Mouse (Mus musculus): ENCODE data around the gene Gm48552.
A peak's percentile ranks its signal among the peaks of the same experiment; 100 is the strongest.

Gene Gm48552

GRCm38 (mm10) chr10:81388505-81389055, at the start of gene Gm48552:
Gm48552 (plus strand) TSS chr10:81389005.
- no peak for DNase-seq (ENCODE audit: extremely low read depth, low read depth, low spot score)

- no peak for DNase-seq (ENCODE audit: extremely low read depth, low read depth, low spot score)
These were observed 48.1 kb upstream of the Gm48552 start for GRCm38 (mm10) chr10:81340551-81341332.

DNA sequence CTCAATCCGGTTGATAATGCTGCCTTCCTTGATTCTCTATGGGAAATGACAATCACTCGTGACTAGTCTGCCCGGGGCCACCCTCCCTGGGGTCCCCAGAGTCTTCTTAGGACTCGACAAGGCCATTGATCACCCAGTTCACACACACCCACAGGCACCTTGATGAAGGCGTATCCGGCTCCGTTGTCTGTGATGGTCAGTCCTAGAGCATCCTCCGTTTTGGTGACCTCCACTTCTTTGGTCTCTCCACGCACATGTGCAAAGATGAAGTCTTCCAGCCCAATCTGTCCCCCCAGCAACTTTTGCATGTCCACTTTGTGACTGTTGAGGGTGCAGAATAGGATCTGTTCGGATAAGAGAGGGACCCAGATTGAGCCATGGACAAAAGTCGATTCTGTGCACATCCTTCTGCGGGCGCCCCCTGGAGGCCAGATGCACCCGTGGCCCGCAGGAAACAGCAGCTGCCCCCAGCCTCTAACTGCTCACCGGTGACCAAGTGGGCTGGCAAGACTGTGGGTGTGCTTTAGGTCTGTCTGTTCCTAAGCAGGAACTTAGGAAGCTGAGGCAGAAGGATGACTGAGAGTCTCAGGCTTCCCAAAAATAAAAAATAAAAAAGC, 47.4 kb upstream of the Gm48552 start:
- DNase-seq (ENCODE audit: extremely low read depth, low read depth, low spot score) = no peak

- DNase-seq (ENCODE audit: extremely low read depth, low read depth, low spot score) = no peak
These were observed 45.9 kb upstream of the Gm48552 start, which contains the start of gene Gipc3 for GRCm38 (mm10) chr10:81342686-81343505. Gipc3 (minus strand) TSS chr10:81343266.

DNA sequence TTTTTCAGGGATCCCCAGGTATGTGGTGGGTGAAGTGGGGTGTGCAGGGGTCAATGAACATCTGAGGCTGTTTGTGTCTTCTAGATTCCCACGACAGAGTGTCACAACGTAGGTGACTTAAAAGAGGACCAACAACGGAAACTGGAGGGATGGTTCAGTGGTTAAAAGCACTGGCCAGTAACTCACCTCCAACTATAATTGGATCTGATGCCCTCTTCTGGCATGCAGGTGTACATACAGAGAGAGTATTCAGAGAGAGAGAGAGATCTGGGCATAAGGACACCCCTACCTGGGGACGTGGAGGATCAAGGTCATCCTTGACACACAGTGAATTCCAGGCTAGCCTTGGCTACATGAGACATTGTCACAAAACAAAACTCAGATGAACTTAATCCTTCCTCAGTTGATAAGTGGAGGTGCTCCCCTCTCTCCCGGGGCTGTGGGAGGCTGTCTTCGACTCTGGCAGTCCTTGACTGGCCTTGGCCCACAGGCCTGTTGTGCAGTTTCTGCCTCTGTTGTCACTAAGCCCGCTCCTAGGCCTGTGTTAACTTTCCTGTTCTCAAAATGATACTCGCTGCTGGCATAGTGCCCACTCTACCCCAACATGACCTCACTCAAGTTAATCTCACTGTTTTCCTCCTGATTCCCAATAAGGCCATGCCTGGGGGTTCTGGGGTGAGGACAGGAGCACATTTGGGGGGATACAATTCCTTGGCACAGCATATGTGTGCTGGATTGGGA, 44.2 kb upstream of the Gm48552 start:
- DNase-seq (ENCODE audit: extremely low read depth, low read depth, low spot score) = no peak

GRCm38 (mm10) chr10:81345162-81345534, 43.7 kb upstream of the Gm48552 start:
- no peak for DNase-seq (ENCODE audit: extremely low read depth, low read depth, low spot score)

DNA sequence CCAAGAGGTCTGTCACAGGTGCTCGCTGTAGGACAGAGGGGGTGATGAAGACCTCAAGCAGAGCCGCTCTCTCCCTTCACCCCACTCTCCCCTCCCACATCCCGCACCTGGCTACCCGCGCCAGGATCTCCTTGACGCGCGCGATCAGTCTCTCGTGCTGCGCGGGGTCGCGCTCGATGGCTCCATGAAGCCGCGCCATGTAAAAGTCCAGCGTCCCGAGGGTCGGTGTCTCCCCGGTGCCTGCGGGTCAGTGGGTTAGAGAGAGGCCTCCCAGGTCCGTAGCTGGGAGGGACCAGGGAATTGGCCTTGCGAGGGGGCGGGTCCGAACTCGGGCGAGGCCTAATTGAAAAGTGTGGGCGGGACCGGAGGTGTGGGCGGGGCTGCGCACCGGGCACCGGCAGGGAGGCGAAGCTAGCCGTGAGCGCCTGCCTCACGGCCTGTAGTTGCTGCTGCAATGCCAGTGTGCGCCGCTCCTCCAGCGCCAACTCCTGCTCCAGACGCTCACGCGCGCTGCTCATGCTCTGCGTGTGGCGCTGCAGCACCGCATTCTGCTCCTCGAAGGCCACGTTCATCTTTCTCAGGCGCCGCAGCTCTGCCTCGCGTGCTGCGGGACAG, 42.2 kb upstream of the Gm48552 start:
- no peak for DNase-seq (ENCODE audit: extremely low read depth, low read depth, low spot score)

DNA sequence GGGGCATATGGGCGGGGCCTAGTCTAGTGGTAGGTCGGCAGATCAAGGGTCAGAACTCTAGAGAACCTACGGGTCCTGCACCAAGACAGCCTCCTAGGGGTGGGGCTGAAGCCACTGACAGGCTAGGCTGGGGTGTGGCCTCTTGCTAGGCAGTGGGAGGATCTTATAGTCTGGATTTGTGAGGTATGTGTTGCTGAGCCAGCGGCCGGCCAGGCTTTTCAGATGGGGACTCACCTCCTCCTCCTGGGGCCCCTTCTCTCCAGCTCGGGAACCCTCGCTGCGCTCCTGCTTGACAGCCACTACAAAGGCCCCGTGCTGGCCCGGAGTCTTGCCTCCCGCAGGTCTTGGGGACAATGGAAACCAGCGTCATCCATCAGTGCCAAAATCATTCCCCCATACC, 39.7 kb upstream of the Gm48552 start:
- no peak for DNase-seq (ENCODE audit: extremely low read depth, low read depth, low spot score)

DNA sequence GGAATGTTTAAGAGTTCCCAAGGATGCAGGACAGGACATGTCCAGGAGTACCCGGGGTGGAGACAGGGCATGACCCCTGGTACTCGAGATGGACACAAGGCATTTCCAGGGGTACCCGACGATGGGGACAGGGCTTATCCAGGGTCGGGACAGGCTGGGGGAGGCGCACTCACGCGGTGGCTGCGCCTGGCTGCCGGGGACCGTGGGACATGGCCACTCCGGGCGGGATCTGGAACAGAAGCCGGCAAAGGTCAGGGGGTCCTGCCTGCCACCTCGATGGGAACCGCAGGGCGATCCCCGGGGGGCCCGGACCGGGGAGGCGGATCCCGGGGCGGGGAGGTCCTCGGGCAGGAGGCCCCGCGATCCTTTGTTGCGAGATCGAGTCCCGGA, 38.8 kb upstream of the Gm48552 start:
- DNase-seq (ENCODE audit: extremely low read depth, low read depth, low spot score) = no peak

- peak; percentile 84 for DNase-seq (ENCODE audit: extremely low read depth, low read depth, low spot score)
These were observed 38.3 kb upstream of the Gm48552 start, which contains the start of gene Hmg20b for GRCm38 (mm10) chr10:81350351-81351063. Hmg20b (minus strand) TSS chr10:81350480.

- DNase-seq (ENCODE audit: extremely low read depth, low read depth, low spot score) = no peak
These were observed 37.0 kb upstream of the Gm48552 start for GRCm38 (mm10) chr10:81351678-81352291.

GRCm38 (mm10) chr10:81354738-81355477, 33.9 kb upstream of the Gm48552 start:
- no peak for DNase-seq (ENCODE audit: extremely low read depth, low read depth, low spot score)

DNA sequence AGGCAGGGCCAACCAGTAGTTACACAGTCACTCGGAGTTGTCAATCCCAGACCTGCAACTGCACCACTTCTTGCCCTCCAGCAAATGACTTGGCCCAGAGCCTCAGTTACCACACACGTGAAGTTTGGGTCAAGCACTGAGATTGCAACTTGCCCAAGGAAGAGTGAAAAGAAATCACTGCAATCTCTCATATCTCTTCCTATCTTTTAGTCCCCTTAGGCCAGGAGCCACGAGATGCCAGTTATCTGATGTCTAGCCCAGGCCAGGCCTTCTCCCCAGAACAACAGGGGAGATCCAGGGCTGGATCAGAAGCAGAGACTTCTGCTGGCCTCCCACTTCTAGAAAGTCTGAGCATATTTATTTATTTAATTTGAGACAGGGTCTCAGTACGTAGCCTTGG, 33.3 kb upstream of the Gm48552 start:
- DNase-seq (ENCODE audit: extremely low read depth, low read depth, low spot score) = no peak

GRCm38 (mm10) chr10:81356352-81356990, 32.3 kb upstream of the Gm48552 start:
- DNase-seq (ENCODE audit: extremely low read depth, low read depth, low spot score) = no peak

DNA sequence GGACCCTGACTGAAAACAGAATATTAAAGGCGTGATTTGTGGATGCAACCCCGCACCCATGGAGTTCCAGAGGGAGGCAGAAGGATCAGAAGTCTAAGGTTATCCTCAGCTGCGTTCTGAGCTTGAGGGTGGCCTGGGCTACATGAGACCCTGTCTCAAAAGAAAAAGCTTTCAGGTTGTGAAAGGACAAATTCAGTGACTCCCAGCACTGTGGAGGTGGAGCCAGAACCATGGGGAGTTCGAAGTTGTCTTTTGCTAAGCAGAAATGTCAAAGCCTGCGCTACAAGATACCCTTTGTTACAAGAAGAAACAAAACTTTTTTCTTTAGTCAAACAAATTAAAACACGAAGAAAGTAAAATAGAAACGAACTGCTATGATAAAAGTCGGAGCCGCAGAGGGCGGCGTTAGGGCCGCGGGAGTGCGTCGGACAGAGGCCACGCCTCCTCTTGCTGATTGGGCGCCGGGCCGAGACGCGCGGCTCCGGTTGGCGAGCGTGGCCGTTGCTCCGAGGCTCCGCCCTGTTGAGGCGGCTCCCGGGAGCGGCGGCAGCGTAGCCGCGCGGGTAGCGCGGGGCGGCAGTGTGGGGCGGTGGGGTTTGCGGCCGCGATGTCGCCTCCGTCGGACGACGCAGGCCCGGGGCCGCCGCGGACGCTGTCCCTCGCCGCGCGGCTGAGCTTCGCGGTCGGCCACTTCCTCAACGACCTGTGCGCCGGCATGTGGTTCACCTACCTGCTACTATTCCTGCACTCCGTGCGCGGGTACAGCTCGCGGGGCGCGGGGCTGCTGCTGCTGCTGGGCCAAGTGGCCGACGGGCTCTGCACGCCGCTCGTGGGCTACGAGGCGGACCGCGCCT, 31.6 kb upstream of the Gm48552 start, which contains the start of gene Mfsd12:
TSS of gene Mfsd12 (plus strand) at position 501 of the 854 bp plus-strand sequence.
- no peak for DNase-seq (ENCODE audit: extremely low read depth, low read depth, low spot score)

DNA sequence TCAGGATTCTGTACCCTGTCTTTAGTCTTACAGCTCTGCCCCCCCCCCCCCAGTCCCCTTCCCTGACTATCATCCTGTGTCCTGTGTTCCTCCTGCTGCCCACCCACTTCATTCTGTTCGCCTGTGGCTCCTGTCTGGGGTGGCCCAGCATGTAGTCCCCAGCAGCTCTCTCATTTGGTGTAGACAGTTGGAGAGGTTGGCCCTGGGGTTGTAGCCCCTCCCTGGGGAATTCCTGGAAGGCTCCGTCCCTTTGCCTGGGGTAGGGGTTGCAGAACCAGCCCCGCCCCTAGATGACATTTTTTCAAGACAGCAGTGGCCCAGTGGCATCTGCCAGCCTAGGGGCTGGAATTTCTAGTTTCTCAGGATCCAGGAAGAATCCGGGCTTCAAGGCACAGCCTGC, 30.6 kb upstream of the Gm48552 start:
- no peak for DNase-seq (ENCODE audit: extremely low read depth, low read depth, low spot score)

- DNase-seq (ENCODE audit: extremely low read depth, low read depth, low spot score) = no peak
These were observed 30.0 kb upstream of the Gm48552 start for GRCm38 (mm10) chr10:81358841-81359240.
